Mouse (Mus musculus) cerebellum, adult 2 months (tissue): Measurements from ENCODE around the gene Tlr5. TPM values are rescaled to one million over a fixed set of nuclear protein-coding genes. Genes with fewer than 3 reads are reported as not detected.

ENCODE experiments used
- DNase-seq, 2 experiments: peaks; one replicate each; pipeline ENCODE4 v3.0.0; 2021
- H3K27ac ChIP-seq: fragments of 200-500 bp; 2 replicates; pipeline ENCODE4 v1.5.1; 2012; ENCODE audit warnings: low read length, control low read depth, inconsistent platforms; ENCODE audit not compliant: insufficient read depth
- H3K27me3 ChIP-seq: fragments of 200-500 bp; 2 replicates; pipeline ENCODE4 v1.6.1; 2012; ENCODE audit warnings: inconsistent platforms, mild to moderate bottlenecking, low read length, moderate library complexity; ENCODE audit not compliant: control insufficient read depth, insufficient read depth
- H3K4me1 ChIP-seq: fragments of 200-500 bp; 2 replicates; pipeline ENCODE4 v1.6.1; 2011; ENCODE audit warnings: low read length; ENCODE audit not compliant: control insufficient read depth, insufficient read depth
- H3K4me3 ChIP-seq: fragments of 200-500 bp; replicated peaks from 2 replicates; pipeline ENCODE3; 2011; ENCODE audit warnings: mild to moderate bottlenecking, low read depth, low read length, control low read depth; ENCODE audit not compliant: insufficient read depth
- CTCF ChIP-seq: fragments of 200-500 bp; IDR thresholded peaks from 2 replicates; pipeline ENCODE4 v1.5.1; 2011; ENCODE audit warnings: low read depth, mild to moderate bottlenecking, control low read depth, low read length, moderate library complexity, borderline replicate concordance; ENCODE audit not compliant: insufficient read depth
- POLR2A ChIP-seq: fragments of 200-500 bp; IDR thresholded peaks from 2 replicates; pipeline ENCODE4 v1.6.1; 2011; ENCODE audit warnings: low read length, control low read depth, borderline replicate concordance; ENCODE audit not compliant: insufficient read depth
- WGBS: fragments of 180-500 bp; shearing (Covaris S2); methylation state at CpG from one replicate; pipeline ENCODE4 v1.1.7; 2018; 5-methylcytosine and 5-hydroxymethylcytosine counted together
- polyA plus RNA-seq: library from polyadenylated mRNA; depleted of rRNA; stranded (reverse); fragments of >200 nt; gene quantifications from 2 replicates; pipeline ENCODE4 v1.2.3, GENCODE M21; 2012; rRNA removed

The Tlr5 gene
- polyA plus RNA-seq = 0.28 and 0.36 TPM in 2 replicates

DNA sequence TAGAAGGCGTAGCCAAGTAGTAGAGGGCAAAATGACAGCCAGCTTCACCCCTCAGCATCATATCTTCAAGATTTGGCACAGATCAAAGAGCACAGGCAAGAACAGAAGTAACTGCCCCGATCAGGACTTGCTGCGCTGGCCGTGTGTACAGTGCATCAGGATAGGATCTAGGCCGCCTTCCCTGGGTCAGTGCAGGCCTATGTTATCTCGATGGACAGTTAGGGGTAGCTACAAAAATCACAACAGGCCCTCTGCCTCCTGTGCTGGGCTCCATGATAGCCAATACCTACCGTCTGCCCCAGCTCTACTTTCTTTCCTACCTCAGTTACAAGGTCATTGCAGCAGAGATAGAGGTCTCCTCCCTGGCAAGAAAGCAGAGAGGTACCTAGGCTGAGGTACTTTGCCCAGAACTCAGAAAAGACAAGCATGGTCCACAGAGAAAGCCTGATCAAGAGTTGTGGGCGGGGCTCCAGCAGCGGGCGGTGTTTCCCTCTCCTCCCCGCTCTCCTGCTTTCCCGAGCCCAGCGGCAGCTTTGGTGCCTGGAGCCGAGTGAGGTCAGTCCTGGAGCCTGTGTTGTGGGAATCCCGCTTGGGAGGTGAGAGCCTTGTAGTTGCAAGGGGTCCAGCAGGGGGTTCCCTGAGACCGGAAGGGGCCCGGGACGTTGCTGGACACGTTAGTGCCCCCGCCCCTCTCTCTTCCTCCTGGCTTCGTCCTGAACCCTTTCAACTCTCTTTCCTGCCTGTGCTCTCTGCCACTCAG, at the start of gene Tlr5:
Gene Tlr5 (plus strand): TSS at position 502 of the 760 bp plus-strand sequence.
- Histone ChIP-seq H3K27me3 (peaks cover 1% of the 10 kb centered on the region; the same call in 1 of the 2 replicates), H3K27ac (no peak within 1 kb of the TSS), H3K4me1 (no peaks in the 10 kb centered on the region; the same call in 1 of the 2 replicates), H3K4me3 (peak within 1 kb of the TSS; percentile 8)
- no peak for TF ChIP-seq POLR2A
- no peak for TF ChIP-seq CTCF
- 22% methylated on average over 21 of the region's 21 CpGs for WGBS
- no peak for DNase-seq

DNA sequence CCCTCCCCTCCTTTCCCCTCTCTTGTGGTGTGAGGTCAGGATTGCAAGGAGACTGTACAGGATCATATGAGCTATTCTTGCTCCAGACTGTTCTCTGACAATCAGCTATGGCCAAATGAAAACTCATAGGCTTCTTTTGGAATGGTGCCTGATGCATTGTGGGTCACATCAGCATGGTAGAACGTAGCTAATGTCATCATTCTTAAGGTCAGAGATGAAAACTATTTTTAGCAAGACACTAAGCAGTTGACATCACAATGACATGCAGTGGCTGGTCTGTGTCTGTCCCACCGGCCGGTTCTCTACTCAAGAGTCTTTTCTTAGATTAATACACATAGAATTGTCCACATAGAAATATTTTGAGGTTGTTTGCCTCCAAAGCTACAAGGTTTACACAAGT, 48.9 kb upstream of the Tlr5 start:
- no peak overlapping the region for H3K27ac ChIP-seq
- peaks cover 4% of the 10 kb centered on the region; the same call in 1 of the 2 replicates for H3K4me1 ChIP-seq
- WGBS = 83% methylated on average over 3 of the region's 3 CpGs
- DNase-seq = no peak
- no peak for TF ChIP-seq POLR2A
- no peaks in the 10 kb centered on the region for H3K27me3 ChIP-seq
- no peak overlapping the region for H3K4me3 ChIP-seq

DNA sequence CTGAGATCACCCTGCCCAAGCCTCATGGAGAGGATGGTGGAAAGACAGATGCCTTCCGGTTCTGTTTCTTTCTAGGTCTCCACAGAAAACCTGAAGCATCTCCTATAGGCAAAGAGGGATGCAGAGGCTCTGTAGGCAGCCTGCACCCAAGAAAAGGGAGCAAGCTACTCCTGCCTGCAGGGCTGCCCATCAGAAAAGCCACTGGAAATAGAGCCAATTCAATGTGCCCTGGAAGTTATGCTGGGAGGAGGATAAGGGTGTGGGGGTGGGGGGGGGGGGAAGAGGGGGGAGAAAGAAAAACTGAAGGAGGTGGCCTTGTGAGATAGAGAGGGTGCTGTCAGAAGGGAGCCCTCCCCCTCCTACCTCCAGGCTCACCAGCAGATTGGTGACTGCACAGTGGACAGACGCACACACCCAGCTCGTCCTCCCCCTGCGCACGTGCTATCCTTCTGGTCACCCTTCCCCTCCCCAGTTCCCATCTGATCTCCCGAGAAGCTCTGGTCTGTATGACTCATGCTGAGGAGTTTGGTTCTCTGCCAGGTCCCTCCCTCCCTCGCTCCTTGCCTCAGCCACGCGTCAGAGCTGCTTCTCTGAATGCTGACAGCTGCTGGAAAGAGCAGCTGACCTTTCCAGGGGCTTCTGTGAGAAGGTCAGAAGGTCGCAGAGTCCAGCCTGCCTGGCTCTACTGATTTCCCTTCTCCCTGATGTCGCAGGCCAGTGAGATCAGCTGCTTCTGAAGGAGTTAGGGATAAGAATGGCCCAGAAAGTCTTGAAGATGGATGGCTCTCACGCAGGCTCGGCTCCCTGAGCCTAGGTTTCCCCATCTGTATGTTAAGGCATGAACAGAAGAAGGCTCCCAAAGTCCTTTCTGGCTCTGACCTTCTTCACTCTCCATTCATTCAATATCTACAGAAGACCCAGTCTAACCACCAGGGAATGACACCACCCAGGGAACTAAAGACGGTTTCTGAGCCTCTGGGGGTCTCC, 46.2 kb upstream of the Tlr5 start:
- Histone ChIP-seq H3K27ac (no peak overlapping the region), H3K4me3 (no peak overlapping the region), H3K27me3 (no peaks in the 10 kb centered on the region), H3K4me1 (peaks cover 4% of the 10 kb centered on the region; the same call in 1 of the 2 replicates)
- 19% methylated on average over 14 of the region's 14 CpGs for WGBS
- TF ChIP-seq CTCF (no peak), POLR2A (no peak)
- peak; percentile 51 to 68 for DNase-seq

DNA sequence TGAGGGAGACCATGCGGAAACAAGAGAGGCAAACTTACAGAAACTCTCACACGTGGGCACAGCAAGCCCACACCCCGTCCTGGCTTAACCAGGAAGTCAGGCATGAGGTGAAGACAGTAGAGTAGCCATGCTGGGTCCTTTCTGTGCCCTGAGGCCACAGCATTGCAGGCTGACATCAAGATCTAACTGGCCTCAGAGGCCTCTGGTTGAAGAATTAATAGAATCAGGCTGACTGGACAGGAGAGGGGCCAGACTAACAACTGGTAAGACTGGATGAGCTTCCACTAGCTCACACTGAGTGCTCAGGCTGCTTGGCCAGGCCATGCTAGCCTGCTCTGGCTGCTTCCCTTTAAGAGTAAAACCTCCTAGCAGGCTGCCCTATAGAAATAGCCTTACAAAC, 45.5 kb upstream of the Tlr5 start:
- TF ChIP-seq CTCF (no peak), POLR2A (no peak)

DNA sequence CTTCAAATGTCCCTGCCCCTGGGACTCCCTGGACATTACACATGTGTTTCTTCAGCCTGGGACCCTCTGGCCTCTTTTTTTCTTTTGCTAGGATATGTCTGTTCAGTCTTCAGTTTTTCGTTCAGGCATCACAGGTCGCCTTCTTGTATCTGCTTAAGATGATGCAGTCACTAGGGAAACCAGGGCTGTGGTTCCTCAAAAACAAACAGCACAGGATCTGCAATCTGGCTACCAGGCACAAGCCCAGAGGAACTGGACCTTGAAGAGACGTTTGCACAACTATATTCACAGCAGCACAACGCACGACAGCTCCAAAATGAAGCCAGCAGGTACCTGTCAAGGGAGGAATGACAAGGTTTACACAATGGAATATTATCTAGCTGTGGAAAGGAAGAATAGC, 45.0 kb upstream of the Tlr5 start:
- Histone ChIP-seq H3K4me1 (peaks cover 4% of the 10 kb centered on the region; the same call in 1 of the 2 replicates), H3K4me3 (no peak overlapping the region), H3K27me3 (no peaks in the 10 kb centered on the region), H3K27ac (no peak overlapping the region)
- no peak for DNase-seq
- TF ChIP-seq CTCF = no peak
- no peak for TF ChIP-seq POLR2A
- WGBS = 86% methylated on average over 5 of the region's 5 CpGs

More for the DNA sequence above, 45.5 kb upstream of the Tlr5 start:
- no peak for DNase-seq
- Histone ChIP-seq H3K4me1 (peaks cover 4% of the 10 kb centered on the region; the same call in 1 of the 2 replicates), H3K27me3 (no peaks in the 10 kb centered on the region), H3K27ac (no peak overlapping the region), H3K4me3 (no peak overlapping the region)
- 60% methylated on average over 3 of the region's 3 CpGs for WGBS

DNA sequence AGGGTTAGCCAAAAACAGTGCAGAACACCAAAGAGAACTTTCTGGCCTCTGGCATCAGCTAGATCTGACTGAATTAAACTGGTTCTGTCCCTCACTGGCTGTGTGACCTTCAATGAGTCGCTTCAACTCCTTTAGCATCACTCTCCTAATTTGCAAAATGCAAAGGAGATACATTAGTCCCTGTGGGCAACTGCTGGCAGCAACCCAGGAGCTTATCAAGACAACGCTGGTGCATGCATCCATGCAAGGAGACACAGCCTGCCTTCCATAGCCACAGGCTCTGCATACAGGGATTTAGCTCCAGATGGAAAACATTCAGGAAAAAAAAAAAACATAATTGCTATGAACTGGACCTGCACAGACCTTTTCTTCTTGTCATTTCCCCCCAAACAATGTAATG, 42.0 kb upstream of the Tlr5 start:
- H3K27me3 ChIP-seq = no peaks in the 10 kb centered on the region
- H3K27ac ChIP-seq = no peak overlapping the region
- peaks cover 4% of the 10 kb centered on the region; the same call in 1 of the 2 replicates for H3K4me1 ChIP-seq
- 33% methylated on average over 2 of the region's 2 CpGs for WGBS
- no peak for DNase-seq
- TF ChIP-seq CTCF (no peak), POLR2A (no peak)
- no peak overlapping the region for H3K4me3 ChIP-seq

DNA sequence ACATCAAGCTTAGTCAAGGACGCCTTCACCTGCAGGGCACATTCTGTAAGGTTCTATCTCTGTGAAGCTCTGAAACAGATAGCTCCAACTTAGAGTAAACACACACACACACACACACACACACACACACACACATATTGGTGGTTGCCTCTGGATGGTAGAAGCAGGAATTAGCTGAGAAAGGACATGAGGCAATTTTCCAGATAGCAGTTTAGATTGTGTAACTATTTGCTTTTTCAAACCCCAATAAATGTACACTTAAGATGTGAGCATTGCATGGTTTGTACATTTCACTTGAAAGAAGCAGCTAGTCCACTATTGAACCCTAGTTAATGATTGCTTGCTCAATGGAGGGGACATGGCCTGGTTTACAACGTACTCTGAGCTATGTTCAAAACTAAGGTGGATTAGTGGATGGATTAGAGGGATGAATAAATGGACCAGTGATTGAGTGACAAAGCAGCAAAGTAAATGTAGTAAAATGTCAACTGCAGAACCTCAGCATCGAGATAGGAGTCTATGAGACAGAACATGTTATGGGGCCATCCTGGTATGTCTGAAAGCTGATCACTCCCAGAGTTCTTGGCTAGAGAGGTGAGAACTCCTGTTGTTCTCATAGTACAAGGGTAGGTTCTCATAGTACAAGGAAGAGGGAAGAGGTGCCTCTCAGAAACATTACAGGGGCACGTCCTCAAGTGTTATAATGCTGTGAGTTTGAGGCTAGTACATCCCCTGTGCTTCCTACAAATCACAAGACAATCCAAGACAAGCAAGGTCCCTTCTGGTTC, 40.3 kb upstream of the Tlr5 start:
- H3K27me3 ChIP-seq = no peaks in the 10 kb centered on the region
- H3K4me1 ChIP-seq = no peaks in the 10 kb centered on the region
- no peak for TF ChIP-seq CTCF
- no peak for TF ChIP-seq POLR2A
- no peak for DNase-seq
- no peak overlapping the region for H3K4me3 ChIP-seq
- no peak overlapping the region for H3K27ac ChIP-seq
- 94% methylated on average over 4 of the region's 4 CpGs for WGBS
